In genomic region chr9:67071103-67071502, GRCm38 (mm10) we compare ENCODE assay signal across 12 mouse cellular contexts. TPM values are rescaled to one million over a fixed set of nuclear protein-coding genes. Genes with fewer than 3 reads are reported as not detected.
DNase-seq lines count a peak whose midpoint lies in the region; ATAC-seq lines count a peak whose summit lies in the region.
"Had no signal": no experiment of that assay in that cellular context is flagged by ENCODE, and none has a peak within 500 bp of the region (broad histone marks: within the 10 kb centered on the region; RNA-seq: fewer than 3 reads in every experiment).

No protein-coding gene starts in this region.

- no peak overlapping the region for H3K9ac ChIP-seq in limb, embryonic 12.5 days (replicated peaks)
- no peak overlapping the region for H3K9ac ChIP-seq in embryonic facial prominence, embryonic 14.5 days (ENCODE audit: low read depth, low read length)
- H3K9ac ChIP-seq: hindbrain, embryonic 12.5 days had no signal

- H3K9me3 ChIP-seq in limb, embryonic 12.5 days, result no peaks in the 10 kb centered on the region
- H3K9me3 ChIP-seq in limb, embryonic 10.5 days (replicated peaks), result no peaks in the 10 kb centered on the region
- H3K9me3 ChIP-seq in embryonic facial prominence, embryonic 14.5 days (ENCODE audit: control insufficient read depth, low read length), result no peaks in the 10 kb centered on the region
- H3K9me3 ChIP-seq: hindbrain, embryonic 12.5 days had no signal

- H3K27ac ChIP-seq in limb, embryonic 12.5 days, result peak overlapping the region; percentile 71
- no peak overlapping the region for H3K27ac ChIP-seq in limb, embryonic 10.5 days
- peak overlapping the region; percentile 81 for H3K27ac ChIP-seq in embryonic facial prominence, embryonic 14.5 days (replicated peaks; ENCODE audit: low read depth, low read length)
- H3K27ac ChIP-seq: hindbrain, embryonic 12.5 days had no signal

- H3K36me3 ChIP-seq in limb, embryonic 12.5 days, result no peaks in the 10 kb centered on the region
- no peaks in the 10 kb centered on the region for H3K36me3 ChIP-seq in limb, embryonic 10.5 days
- no peaks in the 10 kb centered on the region for H3K36me3 ChIP-seq in embryonic facial prominence, embryonic 14.5 days (ENCODE audit: control insufficient read depth, insufficient read depth, low read length)
- H3K36me3 ChIP-seq: hindbrain, embryonic 12.5 days had no signal

- no peaks in the 10 kb centered on the region for H3K27me3 ChIP-seq in limb, embryonic 12.5 days
- H3K27me3 ChIP-seq in limb, embryonic 10.5 days (ENCODE audit: low read depth, poor library complexity, severe bottlenecking), result no peaks in the 10 kb centered on the region
- H3K27me3 ChIP-seq in embryonic facial prominence, embryonic 14.5 days (replicated peaks; ENCODE audit: control insufficient read depth, insufficient read depth, low read length), result no peaks in the 10 kb centered on the region
- H3K27me3 ChIP-seq: hindbrain, embryonic 12.5 days had no signal

- no peak for ATAC-seq in limb, embryonic 12.5 days (ENCODE audit: insufficient number of reproducible peaks, insufficient read depth, low FRiP score, low TSS enrichment, low read depth)
- peak; percentile 75 for ATAC-seq in embryonic facial prominence, embryonic 14.5 days (ENCODE audit: low read depth)
- ATAC-seq in cerebellum, adult (ENCODE audit: insufficient number of reproducible peaks, low FRiP score, low TSS enrichment), result no peak

- H3K4me2 ChIP-seq in limb, embryonic 12.5 days, result no peak overlapping the region
- no peak overlapping the region for H3K4me2 ChIP-seq in embryonic facial prominence, embryonic 14.5 days (ENCODE audit: low read depth, low read length)
- H3K4me2 ChIP-seq: hindbrain, embryonic 12.5 days had no signal

- no peak overlapping the region for H3K4me3 ChIP-seq in limb, embryonic 12.5 days (replicated peaks)
- H3K4me3 ChIP-seq in limb, embryonic 10.5 days, result no peak overlapping the region
- no peak overlapping the region for H3K4me3 ChIP-seq in embryonic facial prominence, embryonic 14.5 days (ENCODE audit: low read depth, low read length)
- H3K4me3 ChIP-seq: hindbrain, embryonic 12.5 days had no signal

- WGBS in limb, embryonic 12.5 days, result 56% methylated on average over 6 of the region's 6 CpGs
- 61% methylated on average over 6 of the region's 6 CpGs for WGBS in limb, embryonic 10.5 days
- WGBS in embryonic facial prominence, embryonic 14.5 days, result 24% methylated on average over 6 of the region's 6 CpGs

- DNase-seq in heart, adult 11 months, result peak; percentile 76
- no peak for DNase-seq in heart, adult 8-10 months (ENCODE audit: low spot score)
- no peak for DNase-seq in limb, embryonic 10.5 days (ENCODE audit: low spot score)
- DNase-seq in embryonic facial prominence, embryonic 14.5 days (ENCODE audit: low spot score), result no peak
- peak; percentile 50 for DNase-seq in retina, postnatal 1 day
- no peak for DNase-seq in adrenal gland, adult 8-10 months
- DNase-seq: kidney, postnatal 36 days; midbrain, embryonic 14.5 days; right cerebral cortex, postnatal 25 days had no signal

- peaks cover 4% of the 10 kb centered on the region; the same call in 1 of the 2 replicates for H3K4me1 ChIP-seq in limb, embryonic 12.5 days (replicated peaks)
- peaks cover 15% of the 10 kb centered on the region for H3K4me1 ChIP-seq in limb, embryonic 10.5 days
- H3K4me1 ChIP-seq in embryonic facial prominence, embryonic 14.5 days (ENCODE audit: control insufficient read depth, insufficient read depth, low read length), result peaks cover 9% of the 10 kb centered on the region
- H3K4me1 ChIP-seq: hindbrain, embryonic 12.5 days had no signal

RNA-seq across cellular contexts. Expression of gene Tpm1, which starts 21.9 kb away (rescaled TPM):
- over 10,000 TPM in 3 of 4 experiments, 1,000 to 10,000 TPM in 1; 9,382 to 12,072 (median 10,190) TPM for total RNA-seq in heart, adult 8-10 months (2022)
- polyA plus RNA-seq in limb, embryonic 12.5 days (2016; fragmentation: Nextera tagmentation; extraction: Ambion mirVana), result 555 and 579 TPM in 2 replicates
- 252 and 286 TPM in 2 replicates for polyA plus RNA-seq in limb, embryonic 10.5 days (2016; fragmentation: Nextera tagmentation; extraction: Ambion mirVana)
- 985 and 1,264 TPM in 2 replicates for polyA plus RNA-seq in embryonic facial prominence, embryonic 14.5 days (2014; fragmentation: Nextera tagmentation; extraction: Ambion mirVana)
- 100 to 1,000 TPM; 153 to 277 (median 212) TPM for total RNA-seq in adrenal gland, adult 8-10 months (2022)

Comparison
In these comparisons a context has a peak if more than half of its experiments do, and no peak if none do; other contexts are left out.
1. DNase-seq: peak in heart, adult 11 months (single experiment) and retina, postnatal 1 day (single experiment); none in heart, adult 8-10 months (single experiment), limb, embryonic 10.5 days (single experiment), embryonic facial prominence, embryonic 14.5 days (single experiment) and adrenal gland, adult 8-10 months (single experiment).